Mouse (Mus musculus) ES-E14 (cell line): ENCODE measurements around the gene Homer1. TPM values are rescaled to one million over a fixed set of nuclear protein-coding genes. Genes with fewer than 3 reads are reported as not detected.

ENCODE experiments used
- DNase-seq: peaks from one replicate; pipeline ENCODE4 v3.0.0-alpha.2; 2013; ENCODE audit warnings: low read depth, low spot score
- H3K27ac ChIP-seq: 2 replicates; pipeline ENCODE4 v1.5.1; 2012; ENCODE audit warnings: low read depth, mild to moderate bottlenecking, low read length, moderate library complexity, mixed read lengths; ENCODE audit not compliant: poor library complexity, insufficient read depth, severe bottlenecking
- H3K36me3 ChIP-seq: 2 replicates; pipeline ENCODE4 v1.6.1; 2012; ENCODE audit warnings: mild to moderate bottlenecking, low read length, moderate library complexity, mixed read lengths; ENCODE audit not compliant: control insufficient read depth, poor library complexity, insufficient read depth, severe bottlenecking
- H3K4me1 ChIP-seq, 2 experiments: fragments of 150-350 bp in 1 of 2; sonication (generic) in 1 of 2; 2 replicates each; pipeline ENCODE4 v1.6.1; 2012; ENCODE audit warnings: low read length in 2 of 2, mild to moderate bottlenecking in 1 of 2, mixed read lengths in 1 of 2; ENCODE audit not compliant: control insufficient read depth in 2 of 2, insufficient read depth in 2 of 2, poor library complexity in 1 of 2
- H3K4me3 ChIP-seq, 2 experiments: fragments of 150-350 bp in 1 of 2; sonication (generic) in 1 of 2; 2 replicates each; pipeline ENCODE4 v1.5.1; 2012; ENCODE audit warnings: low read length in 2 of 2, low read depth in 1 of 2, mild to moderate bottlenecking in 1 of 2, mixed read lengths in 1 of 2; ENCODE audit not compliant: insufficient read depth in 1 of 2, poor library complexity in 1 of 2, severe bottlenecking in 1 of 2
- H3K9ac ChIP-seq: 2 replicates; pipeline ENCODE4 v1.6.1; 2012; ENCODE audit warnings: low read depth, mild to moderate bottlenecking, low read length, mixed read lengths; ENCODE audit not compliant: poor library complexity, insufficient read depth, severe bottlenecking
- H3K9me3 ChIP-seq: fragments of 150-350 bp; sonication (generic); 2 replicates; pipeline ENCODE4 v1.6.1; 2012; ENCODE audit warnings: low read depth, mild to moderate bottlenecking, low read length; ENCODE audit not compliant: control insufficient read depth, insufficient read depth
- CHD2 ChIP-seq: IDR thresholded peaks from 2 replicates; pipeline ENCODE4 v1.6.1; 2014; ENCODE audit warnings: mild to moderate bottlenecking, low read depth, low read length, inconsistent platforms
- HCFC1 ChIP-seq: IDR thresholded peaks from 2 replicates; pipeline ENCODE4 v1.6.1; 2012; ENCODE audit warnings: low read length, inconsistent platforms, borderline replicate concordance; ENCODE audit not compliant: insufficient read depth
- MAFK ChIP-seq: IDR thresholded peaks from 2 replicates; pipeline ENCODE4 v1.6.1; 2014; ENCODE audit warnings: mild to moderate bottlenecking, low read depth, low read length, inconsistent platforms; ENCODE audit not compliant: insufficient read depth
- ZC3H11A ChIP-seq: IDR thresholded peaks from 2 replicates; pipeline ENCODE4 v1.6.1; 2012; ENCODE audit warnings: low read depth, mild to moderate bottlenecking, inconsistent platforms, low read length, borderline replicate concordance
- ZNF384 ChIP-seq: IDR thresholded peaks from 2 replicates; pipeline ENCODE4 v1.6.1; 2012; ENCODE audit warnings: low read depth, low read length, inconsistent platforms
- in situ Hi-C, 2 experiments: fragments of 600-800 bp; cut with MboI; formaldehyde crosslinking; loops; one replicate each; pipeline ENCODE4 v1.15.1; 2025; ENCODE audit warnings: low sequenced_read_pairs in 2 of 2, inconsistent platforms in 1 of 2; ENCODE audit not compliant: unreplicated experiment in 2 of 2
- total RNA-seq: library from RNA; depleted of rRNA; stranded (reverse); fragments of 300-350 nt; gene quantifications from 2 replicates; pipeline ENCODE4 v1.2.3, GENCODE M21; 2012

Homer1 gene
- total RNA-seq, 1 experiment, result 21.6 TPM

GRCm38 (mm10) chr13:93309295-93309694 lies 9.9 kb downstream of the Homer1 start:
- H3K4me1 ChIP-seq, result no peaks in the 10 kb centered on the region
- H3K4me3 ChIP-seq, result no peak overlapping the region
- in situ Hi-C loops, result no loop called here
- H3K9ac ChIP-seq, result no peak overlapping the region
- no peak for DNase-seq
- H3K36me3 ChIP-seq, result no peaks in the 10 kb centered on the region
- no peak overlapping the region for H3K27ac ChIP-seq
- TF ChIP-seq CHD2 (no peak), ZNF384 (no peak), HCFC1 (no peak), ZC3H11A (no peak), MAFK (no peak)
- H3K9me3 ChIP-seq, result no peaks in the 10 kb centered on the region

- no peak overlapping the region; the same call in 1 of the 2 replicates for H3K9ac ChIP-seq
- no peak overlapping the region for H3K4me3 ChIP-seq
- no peak for DNase-seq
- H3K9me3 ChIP-seq, result no peaks in the 10 kb centered on the region
- no peaks in the 10 kb centered on the region for H3K4me1 ChIP-seq
- no peaks in the 10 kb centered on the region for H3K36me3 ChIP-seq
- H3K27ac ChIP-seq, result no peak overlapping the region
- TF ChIP-seq HCFC1 (no peak), ZNF384 (no peak), ZC3H11A (no peak), CHD2 (no peak), MAFK (no peak)
- in situ Hi-C loops, result no loop called here
Observed at GRCm38 (mm10) chr13:93312518-93312917, 13.1 kb downstream of the Homer1 start.

- H3K9me3 ChIP-seq, result no peaks in the 10 kb centered on the region
- H3K27ac ChIP-seq, result no peak overlapping the region
- no peaks in the 10 kb centered on the region for H3K36me3 ChIP-seq
- in situ Hi-C loops, result no loop called here
- TF ChIP-seq HCFC1 (no peak), MAFK (no peak), ZC3H11A (no peak), CHD2 (no peak), ZNF384 (no peak)
- H3K4me1 ChIP-seq, result no peaks in the 10 kb centered on the region
- DNase-seq, result no peak
- H3K4me3 ChIP-seq, result no peak overlapping the region
- no peak overlapping the region for H3K9ac ChIP-seq
Observed at GRCm38 (mm10) chr13:93314322-93314721, 14.9 kb downstream of the Homer1 start.

DNA sequence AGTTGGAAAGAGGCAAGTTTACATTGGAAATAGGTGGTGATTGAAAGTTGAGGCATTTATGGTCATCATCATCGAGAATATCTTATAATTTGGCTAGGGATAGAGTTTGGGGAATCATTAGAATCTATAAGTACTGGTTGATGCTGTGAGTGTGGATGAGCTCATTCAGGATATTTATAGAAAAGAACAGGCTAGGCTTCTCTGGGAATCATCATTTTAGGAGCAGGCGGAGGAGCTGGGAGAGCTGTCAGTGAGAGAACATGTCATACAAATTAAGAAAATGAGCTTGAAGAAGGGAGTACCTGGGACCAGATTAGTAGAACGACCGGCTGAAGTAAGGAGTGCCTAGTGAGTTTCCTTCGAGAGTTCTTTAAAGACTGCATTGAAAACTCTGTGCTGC lies 20.7 kb downstream of the Homer1 start:
- Histone ChIP-seq H3K4me1 (no peaks in the 10 kb centered on the region), H3K27ac (no peak overlapping the region), H3K9me3 (no peaks in the 10 kb centered on the region), H3K36me3 (no peaks in the 10 kb centered on the region), H3K9ac (no peak overlapping the region), H3K4me3 (no peak overlapping the region)
- TF ChIP-seq ZC3H11A (no peak), MAFK (no peak), HCFC1 (no peak), ZNF384 (no peak)
- no peak for DNase-seq
- in situ Hi-C loops, result no loop called here

DNA sequence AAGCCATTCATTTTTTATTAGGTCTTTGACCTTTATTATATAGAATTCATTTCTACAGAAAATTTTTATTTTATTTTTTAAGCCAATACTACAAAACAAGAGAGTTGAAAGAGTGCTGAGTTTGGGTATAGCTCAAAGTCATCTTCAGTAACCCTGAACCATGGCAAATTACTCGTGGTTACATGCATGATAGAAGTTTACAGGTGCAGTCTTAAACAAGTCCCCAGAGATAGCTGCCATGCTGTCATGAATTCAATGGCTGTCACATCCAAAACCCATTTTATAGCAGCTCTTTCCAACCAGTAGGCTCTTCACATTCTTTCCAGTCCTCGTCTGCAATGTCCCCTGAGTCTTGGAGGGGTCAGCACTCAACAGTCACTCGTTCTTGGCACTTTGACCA lies 26.9 kb downstream of the Homer1 start:
- DNase-seq, result no peak
- in situ Hi-C loops, result no loop called here
- Histone ChIP-seq H3K36me3 (no peaks in the 10 kb centered on the region), H3K4me1 (no peaks in the 10 kb centered on the region), H3K4me3 (no peak overlapping the region), H3K9ac (no peak overlapping the region), H3K27ac (no peak overlapping the region), H3K9me3 (no peaks in the 10 kb centered on the region)
- TF ChIP-seq ZC3H11A (no peak), HCFC1 (no peak), ZNF384 (no peak), MAFK (no peak), CHD2 (no peak)
